Mouse (Mus musculus): ENCODE measurements around the gene Gm20532.

Gm20532 gene

DNA sequence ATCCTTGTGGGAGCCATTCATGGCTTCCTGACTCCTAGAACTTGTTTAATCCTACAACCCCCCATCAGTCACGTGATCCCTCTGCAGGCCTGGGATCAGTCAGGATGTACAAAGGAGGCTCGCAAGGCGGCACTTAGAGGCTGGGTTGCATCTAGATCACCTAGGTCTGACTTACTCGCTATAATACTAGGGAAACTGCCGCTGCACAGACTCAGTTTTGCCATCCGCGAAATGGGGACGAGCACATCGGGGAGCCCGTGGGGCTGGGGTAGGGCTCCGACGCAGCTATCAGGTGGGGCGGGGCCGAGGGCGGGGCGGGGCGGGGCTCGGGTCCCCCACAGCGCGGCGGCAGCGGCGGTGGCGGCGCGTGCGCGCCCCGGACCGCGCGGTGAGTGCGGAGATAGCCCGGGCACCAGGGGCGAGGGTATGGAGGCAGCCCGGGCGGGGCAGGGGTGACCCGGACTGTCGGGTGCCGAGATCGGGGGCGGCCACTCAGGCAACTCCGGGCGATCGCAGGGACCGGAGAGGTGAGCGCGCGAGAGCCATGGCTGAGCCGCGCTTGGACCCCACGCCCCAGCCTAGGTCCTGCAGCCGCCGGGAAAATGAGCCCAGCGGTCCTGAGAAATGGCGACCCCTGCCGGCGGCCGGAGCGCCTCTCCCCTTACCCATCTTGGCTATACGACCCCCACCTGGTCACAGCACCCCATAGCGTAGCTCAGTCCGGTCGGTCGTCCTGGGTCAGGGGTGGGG is at the start of gene Gm20532:
Gene Gm20532 (plus strand): TSS at position 346 of the 750 bp plus-strand sequence.
- DNase-seq, result peak in 1 of 2 experiments; percentile 53

DNA sequence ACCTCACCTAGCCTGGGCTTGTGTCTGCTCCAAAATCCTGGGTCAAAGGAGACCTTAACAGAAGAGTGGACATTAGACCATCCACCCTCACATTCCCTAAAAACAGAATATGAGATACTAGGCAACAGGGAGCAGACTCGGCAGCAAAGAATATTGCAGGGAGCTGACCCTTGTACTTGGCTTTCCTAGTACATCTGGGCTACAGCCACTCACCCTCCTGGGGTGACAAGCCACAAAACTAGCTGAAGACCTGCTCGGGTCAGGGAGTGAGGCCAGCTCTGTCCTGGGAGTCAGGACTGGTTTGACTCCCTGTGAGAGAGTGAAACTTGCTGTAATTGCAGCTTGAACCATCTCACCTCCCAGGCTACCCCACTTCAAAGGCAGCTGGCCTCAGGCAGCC is 46.9 kb upstream of the Gm20532 start:
- no peak for DNase-seq

DNA sequence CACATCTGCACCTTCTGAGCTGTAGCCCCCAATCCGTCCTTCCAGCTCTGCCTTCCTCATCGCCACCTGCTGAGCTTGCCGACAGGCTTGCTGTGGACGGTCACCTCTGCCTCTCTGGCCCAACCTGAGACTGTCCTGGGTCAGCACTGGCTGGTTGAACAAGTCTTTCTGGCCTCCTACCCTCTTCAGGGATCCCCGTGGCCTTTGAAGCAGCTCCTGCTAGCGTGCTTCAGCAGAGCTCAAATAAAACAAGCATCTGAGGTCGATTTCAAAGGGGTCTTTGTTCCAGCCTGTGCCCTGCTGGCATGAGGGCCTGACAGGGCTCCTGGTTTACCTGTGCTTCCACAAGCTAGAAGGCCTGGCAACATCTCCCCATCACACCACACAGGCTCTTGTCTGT is 45.7 kb upstream of the Gm20532 start:
- DNase-seq, result no peak

DNA sequence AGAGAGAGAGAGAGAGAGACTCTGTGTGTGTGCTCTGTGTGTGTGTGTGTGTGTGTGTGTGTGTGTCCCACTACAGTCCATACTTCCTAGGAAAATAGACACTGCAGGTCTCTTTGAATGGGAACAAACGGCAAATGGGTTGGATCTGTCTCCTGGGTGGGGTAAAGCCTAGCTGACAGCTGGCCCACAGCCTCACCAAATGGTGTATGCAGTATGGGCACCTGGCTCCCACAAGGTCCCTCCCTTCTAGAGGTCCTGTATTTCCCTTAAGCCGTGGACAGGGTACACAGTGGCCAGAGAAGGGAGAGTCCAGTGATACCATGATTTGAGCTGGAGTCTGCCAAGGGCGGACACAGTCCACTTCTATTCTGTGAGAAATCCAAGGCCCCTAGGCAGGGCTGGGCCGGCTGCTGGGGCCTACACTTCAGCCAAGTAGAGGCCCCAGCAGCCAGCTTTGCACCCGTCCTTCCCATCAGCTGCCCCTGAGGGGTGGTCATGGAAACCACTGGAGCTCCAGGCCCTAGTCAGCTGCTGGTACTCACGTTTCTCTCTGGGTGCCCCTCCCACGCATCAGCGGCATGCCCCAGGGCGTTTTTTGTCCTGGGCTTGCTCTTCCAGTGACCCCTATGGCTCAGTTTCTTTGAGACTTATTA is 45.1 kb upstream of the Gm20532 start:
- no peak for DNase-seq

DNA sequence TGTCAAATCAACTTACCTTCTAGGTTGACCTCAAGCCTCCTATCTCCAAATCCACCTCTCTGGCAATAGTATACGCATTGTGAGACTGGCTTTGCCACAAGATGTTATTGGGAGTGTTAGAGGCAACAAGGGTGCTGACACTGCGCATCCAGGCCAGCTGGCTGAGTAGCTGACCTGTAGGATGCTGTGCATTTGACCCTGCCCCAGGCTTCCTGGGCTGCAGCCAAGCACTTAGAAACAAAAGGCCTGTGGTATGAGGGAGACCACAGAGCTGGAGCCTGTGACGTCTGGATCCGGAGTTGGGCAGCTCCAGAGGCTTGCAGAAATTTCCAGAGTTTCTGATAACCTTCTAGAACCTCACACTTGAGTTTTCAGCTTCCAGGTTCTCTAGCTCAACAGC is 43.3 kb upstream of the Gm20532 start:
- peak in 1 of 2 experiments; percentile 52 for DNase-seq

DNA sequence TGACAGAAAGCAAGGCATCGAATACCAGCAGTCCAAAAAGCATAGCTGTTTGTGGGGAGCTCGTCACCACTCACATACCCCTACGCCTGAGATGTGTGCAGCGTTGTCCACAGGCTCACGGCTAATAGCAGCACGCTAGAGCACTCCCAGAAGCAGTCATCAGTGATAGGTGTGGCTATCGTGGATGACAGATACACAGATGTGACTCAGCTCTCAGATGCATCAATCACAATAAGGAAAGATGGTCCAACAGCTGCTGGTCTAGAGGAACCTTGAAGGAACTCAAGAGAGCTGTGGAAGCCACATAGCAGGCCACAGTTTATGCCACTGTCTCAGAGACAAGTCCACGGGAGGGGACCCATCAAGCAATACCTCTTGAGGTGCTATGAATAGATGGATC is 42.7 kb upstream of the Gm20532 start:
- no peak for DNase-seq

DNA sequence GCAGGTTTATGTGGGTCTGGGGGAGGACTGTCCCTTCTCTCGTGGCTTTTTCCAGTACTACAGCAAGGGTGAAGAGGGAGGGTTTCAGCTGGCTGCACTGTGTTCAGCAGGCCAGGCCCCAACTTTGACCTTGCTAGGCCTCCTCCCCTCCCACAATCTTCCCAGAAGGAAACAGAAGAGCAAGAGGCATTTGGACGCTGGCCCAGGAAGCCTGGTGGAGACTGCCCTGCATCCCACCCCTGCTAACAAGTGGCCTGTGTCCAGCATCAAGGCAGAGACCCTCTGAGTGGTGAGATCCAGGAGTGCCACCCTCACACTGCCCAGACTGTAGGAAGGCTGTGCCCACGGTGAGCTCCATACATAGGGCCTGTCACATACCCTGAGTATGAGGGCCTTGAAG is 42.2 kb upstream of the Gm20532 start:
- DNase-seq, result peak; percentile 51 to 65

DNA sequence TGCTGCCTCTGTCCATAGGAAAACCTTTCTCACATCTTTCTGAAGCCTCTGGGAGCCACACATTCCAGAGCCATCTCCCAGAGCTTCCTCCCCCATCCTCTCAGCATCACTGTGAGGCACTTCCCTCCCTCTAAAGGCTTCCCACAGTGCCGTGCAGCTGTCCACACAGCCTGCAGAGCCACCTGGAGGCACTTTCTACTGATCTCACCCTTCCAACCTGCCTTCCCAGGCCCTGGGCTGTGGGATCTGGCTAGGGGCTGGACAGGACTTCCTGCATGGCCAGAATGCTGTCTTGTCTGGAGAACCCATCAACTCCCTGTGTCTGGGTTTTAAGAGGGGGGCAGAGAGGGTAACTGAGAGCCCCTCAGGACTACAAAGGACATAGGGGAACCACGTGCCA is 39.0 kb upstream of the Gm20532 start:
- DNase-seq, result no peak

DNA sequence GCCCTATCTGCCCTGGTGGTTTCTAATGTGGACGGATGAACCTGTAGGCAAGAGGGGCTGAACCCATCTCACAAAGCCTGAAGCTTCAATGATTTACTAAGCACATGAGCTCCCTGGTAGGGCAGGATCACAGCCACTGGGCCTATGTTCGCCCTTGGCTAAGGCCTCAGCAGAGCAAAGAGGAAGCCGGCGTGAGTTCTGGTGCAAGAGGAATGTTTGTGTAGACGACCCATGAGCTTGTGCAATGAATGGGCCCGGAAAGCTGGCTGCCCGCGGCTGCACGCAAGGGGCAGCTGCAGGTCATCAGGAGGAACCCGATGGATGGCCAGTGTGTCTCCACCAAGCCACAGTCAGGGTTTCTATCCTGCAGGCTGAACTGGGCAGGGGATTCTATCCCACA is 36.6 kb upstream of the Gm20532 start:
- no peak for DNase-seq

DNA sequence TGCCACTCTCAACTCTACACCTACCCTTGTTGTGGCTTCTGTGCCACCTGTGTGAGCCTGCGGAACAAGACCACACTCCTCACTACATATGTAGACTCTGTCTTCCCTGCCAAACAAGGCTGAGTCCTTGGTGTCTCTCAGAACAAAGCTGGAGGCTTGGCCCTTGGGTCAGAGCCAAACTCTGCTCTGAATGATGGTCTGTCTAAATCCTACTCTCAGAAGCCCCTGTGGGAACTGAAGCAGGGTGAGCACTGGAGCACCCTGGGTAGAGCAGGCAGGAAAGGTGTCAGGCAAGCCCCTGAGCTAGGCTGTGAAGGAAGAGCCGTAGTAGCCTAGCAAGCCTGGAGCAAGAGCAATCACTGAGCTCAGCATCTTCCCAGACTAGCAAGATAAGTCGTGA is 36.2 kb upstream of the Gm20532 start:
- DNase-seq, result no peak

DNA sequence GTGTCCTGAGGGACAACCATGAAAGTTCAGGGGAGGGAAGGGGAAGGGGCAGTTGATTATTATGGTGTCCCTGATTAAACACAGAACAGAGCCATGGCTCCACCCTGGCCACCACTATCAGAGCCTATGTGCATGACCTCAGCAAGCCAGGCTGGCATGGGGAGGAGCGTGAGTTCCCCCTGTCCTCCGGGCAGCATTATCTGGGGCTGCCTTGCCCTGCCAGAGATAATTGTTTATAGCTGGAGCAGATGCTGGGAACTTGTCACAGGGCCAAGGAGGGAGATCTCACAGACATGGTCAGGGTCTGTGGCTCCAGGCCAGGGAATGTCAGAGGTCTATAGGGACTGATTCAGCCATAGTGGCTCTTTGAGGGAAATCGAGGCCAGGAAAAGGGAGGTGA is 35.7 kb upstream of the Gm20532 start:
- no peak for DNase-seq

DNA sequence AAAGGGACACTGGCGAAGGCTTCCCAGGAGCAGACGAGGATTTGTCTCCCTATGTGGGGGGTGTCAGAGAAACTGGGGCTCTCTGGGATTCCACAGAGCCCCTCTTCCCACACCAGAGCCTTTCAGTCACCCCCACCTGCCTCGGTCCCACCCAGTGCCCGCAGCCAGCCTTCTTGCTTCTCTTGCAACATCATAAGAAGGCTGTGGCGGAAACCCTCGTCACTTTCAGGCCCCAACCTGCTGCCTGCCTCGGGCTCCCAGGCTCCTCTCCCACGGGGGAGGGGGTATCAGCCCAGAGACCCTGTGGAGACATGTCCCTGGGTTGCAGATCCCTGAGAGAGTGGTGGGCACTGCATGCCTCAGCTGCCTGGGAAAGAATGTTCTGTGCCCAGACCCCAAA is 35.0 kb upstream of the Gm20532 start:
- DNase-seq, result no peak

DNA sequence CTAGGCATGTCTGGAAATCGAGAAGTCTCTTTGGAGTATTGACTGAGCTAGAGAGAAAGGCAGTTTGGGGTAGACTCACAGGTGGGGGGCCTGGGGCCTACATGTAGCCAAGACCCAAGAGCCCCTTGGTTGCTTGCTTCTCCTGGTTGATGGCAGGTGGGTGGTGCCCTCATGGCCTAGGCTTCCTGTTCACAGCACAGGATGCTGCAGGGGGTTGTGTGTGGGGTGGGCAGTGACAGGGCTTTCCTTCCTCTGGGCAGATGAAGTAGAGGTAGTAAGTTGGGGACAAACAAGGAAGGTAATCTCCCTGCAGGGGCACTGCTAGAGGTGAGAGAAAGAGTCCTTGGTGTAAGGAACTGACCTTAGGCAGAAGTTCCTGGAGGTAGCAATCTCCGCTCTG is 34.4 kb upstream of the Gm20532 start:
- DNase-seq, result no peak

DNA sequence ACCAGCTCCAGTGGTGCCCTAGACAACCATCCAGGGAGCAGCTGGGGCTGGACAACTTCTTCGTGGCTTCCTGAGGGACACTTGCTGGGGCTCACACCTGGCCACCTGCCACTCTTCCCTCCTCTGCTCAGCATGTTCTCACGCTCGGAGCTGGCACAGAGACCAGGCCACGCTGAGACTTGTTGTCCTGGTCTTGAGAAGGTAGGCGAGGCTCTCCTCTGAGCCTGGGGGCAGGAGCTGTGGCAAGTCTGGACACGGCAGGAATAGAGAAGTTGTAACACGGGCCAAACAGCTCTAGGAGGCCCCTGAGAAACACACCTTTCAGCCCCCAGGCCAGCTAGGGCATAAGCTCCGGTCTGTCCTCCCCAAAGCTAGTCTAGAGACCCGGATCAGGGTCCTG is 32.5 kb upstream of the Gm20532 start:
- no peak for DNase-seq

DNA sequence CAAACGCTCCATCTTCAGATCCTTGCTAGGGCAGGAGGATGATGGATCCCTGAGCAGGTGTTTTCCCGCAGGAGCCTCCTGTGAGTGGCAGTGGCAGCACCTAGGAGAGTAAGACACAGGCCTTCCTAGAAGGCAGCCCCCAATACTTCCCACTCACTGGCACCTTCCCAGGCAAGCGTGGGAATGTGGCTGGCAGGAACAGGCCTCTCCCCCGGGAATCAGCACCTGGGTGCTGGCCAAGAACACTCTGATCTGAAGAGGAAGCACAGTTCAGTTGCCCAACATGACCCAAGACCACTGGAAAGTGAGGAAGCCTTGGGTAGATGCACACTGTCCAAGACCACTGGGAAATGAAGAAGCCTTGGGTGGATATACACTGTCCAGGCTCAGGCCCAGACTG is 31.4 kb upstream of the Gm20532 start:
- DNase-seq, result peak in 1 of 2 experiments; percentile 57

DNA sequence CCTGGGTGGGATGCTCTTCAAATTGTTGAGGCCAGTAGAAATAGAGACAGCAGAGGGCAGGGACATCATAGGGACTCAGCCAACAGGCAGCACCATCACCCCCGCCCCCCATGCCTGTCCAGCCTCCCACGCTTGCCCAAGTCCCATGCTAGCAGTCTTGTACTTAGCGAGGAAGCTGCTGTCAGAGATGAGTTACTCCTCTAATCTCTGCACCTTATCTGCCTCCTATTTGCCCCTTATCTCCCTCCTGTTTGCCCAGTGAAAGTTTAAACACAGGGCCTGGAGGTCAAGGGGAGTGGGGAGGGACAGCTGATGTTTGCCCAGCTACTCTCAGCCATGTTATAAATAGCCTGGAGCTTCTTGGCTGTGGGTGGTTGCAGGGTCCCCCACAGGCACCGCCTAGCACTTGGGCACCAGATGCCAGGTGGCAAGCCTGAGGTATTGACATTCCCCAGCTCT is 29.9 kb upstream of the Gm20532 start:
- no peak for DNase-seq

DNA sequence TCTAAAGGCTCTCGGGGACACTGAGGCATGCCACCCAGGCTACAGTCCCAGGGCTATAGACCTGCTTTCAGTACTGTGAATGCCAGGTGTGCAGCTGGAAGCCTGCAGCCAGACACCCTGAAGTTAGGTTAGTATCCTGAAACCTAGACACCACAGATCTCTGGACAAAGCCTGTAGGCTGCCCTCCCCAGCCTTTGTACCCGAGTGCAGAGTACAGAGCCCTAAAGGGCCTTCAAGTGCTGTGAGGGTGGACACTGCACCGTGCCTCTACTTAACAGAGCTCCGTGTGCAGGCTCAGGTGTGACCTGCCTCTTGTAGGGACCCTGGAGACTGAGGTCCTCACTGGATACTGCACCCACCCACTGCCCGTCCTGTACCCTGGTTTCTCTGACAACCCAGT is 25.9 kb upstream of the Gm20532 start:
- DNase-seq, result peak; percentile 44 to 53

DNA sequence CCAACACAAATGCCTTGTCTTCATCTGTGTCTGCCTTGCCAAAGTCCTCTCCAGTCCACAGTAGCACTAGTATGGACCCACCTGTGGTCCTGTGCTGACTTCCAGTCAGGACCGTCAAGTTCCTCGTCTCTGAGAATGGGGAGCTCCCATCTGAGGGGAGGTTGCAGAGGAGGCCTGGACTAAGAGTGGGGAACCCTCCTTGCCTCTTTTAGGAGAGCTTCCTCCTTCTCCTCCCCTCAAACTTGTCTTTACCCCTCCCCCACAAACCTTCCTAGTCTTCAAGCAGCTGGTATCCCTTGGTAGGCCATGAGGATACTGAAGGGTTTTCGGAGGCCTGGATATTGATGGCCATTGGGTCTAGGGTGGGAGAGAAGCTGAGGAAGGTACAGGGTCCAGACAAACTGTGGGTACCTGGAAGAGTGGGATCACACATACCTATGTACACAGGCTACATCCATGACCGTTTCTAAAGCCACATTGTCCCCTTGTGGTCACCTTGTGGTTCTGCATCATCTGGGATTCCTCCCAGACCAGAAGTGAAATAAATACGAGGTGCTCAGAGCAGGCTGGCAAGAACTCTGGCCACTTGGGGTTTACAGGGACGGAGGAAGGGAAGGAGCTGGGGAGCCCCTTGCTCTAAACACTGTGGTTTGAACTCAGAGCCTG is 25.0 kb upstream of the Gm20532 start:
- DNase-seq, result peak; percentile 62 to 65

DNA sequence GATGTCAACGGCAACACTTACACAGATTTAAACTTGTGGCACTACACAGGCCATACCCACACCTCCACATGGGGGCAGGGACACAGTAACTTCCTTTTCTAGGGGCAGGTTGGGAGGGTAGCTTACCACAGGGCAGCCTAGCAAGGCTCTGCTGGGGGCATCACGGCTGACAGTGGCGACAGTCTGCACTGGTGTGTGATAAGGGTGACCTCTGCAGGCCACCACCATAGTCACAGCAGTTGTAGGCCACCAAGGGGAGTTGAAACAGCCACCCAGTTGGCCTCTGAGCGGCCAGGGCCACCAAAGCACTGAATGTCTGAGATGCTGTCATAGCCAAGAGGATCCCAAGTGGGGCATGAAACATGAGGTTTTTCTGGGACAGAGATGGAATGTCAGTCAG is 20.2 kb upstream of the Gm20532 start:
- DNase-seq, result peak in 1 of 2 experiments; percentile 53

DNA sequence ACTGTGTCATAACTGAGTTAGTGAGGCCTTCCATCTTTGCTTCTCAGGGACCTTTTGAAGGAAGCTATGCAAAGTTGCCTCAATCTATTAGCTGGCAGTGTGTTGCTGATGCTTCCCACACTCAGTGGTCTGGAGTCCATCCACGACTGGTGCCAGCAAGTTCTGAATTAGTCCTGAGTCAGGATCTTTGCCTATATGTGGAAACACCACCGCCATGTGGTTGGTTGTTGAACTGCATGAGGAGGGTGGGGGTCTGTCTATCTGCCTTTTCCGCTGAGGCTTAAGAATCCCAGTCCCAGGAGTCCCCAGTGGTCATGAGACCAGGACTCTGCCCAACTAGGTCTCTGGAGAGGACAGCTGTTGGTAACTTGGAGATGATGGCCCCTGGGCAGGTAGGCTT is 16.4 kb upstream of the Gm20532 start:
- DNase-seq, result peak in 1 of 2 experiments; percentile 75

DNA sequence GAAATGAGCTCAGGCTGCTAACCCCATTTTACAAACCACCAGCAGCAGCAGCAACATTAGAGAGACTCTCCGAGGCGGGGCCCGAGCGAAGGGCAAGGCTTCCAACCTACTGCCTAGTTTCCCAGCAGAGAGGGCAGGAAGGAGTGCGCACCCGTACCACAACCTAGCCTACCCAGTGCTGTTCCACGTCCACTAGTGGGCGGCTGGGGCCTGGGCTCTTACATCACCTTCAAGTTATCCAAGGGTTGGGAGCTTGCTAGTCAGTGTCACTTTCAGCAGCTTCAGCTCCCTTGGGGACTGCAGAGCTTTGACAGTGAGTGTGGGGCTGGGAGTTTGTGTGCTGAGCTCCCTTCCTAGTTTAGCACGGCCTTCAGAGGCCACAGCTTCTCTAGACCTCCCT is 15.0 kb upstream of the Gm20532 start:
- no peak for DNase-seq

DNA sequence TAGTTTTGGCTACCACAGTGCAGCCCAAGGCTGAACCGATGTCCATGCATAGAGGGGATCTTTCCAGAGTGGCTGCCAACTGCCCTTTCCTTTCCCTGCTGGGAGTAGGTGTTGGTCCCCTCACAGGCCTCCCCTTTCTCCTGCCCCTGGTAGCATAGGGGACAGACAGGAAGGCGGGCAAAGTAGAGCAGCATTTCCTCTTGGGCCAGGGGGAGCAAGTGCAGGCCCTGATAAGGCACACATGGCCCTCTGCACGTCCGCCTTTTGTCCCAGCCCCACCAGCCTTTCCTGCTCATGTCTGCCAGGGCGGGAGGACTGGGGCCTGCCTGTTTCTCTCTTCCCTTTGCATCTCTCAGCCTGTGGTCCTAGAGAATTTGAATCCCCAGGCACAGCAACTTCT is 14.6 kb upstream of the Gm20532 start:
- peak; percentile 58 to 74 for DNase-seq

DNA sequence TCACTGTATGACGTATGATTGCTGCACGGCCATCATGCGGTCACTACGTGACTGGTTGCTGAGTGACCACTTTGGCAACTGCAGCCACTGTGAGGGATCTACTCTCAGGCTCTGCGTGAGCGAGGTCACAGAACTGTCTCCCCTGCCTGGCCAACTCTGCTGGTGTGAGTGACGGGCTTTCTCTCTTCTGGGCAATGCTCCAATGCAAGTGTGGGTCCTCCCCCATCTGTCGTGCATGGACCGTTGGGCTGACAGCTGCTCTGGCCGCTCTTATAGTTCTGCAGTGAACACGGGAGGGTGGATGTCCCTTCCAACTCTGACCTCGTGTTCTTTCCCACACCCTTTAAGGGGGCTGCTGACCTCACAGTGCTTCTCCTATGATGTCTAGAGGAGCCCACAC is 13.0 kb upstream of the Gm20532 start:
- peak in 1 of 2 experiments; percentile 65 for DNase-seq

DNA sequence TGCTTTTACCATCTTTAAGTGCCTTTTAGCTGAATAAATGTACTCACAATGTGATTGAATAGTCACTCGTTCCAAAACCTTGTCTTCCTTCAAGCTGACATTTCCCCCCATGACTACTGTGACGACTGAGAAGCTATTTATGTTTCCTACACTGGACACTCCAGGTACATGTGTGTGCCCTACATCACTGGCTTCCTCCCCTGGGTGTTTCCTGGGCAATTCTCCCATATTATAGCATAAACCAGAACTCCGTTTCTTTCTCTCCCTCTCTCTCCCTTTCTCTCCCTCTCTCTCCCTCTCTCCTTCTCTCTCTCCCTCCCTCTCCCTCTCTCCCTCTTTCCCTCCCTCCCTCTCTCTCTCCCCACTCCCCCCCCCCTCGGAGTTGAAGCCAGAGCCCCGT is 12.6 kb upstream of the Gm20532 start:
- DNase-seq, result no peak

Measured in kidney, adult 8-10 months (tissue).